Mouse (Mus musculus): ENCODE data around the gene Gnat1.

GRCm38 (mm10) chr9:107706781-107707211 is 27.3 kb upstream of the Gnat1 start:
- TF ChIP-seq CTCF (IDR thresholded peaks at IDR 0.05): no peak
- TF ChIP-seq EP300 (IDR thresholded peaks at IDR 0.05): no peak
